Mouse (Mus musculus) macrophage (primary cell): ENCODE results near the gene Zfp467. TPM values are rescaled to one million over a fixed set of nuclear protein-coding genes. Genes with fewer than 3 reads are reported as not detected.

Source experiments
- H3K27ac ChIP-seq: fragments of 350-480 bp; formaldehyde crosslinking; 2 replicates; pipeline ENCODE4 v1.9.0; 2021
- H3K36me3 ChIP-seq: fragments of 350-480 bp; formaldehyde crosslinking; 2 replicates; pipeline ENCODE4 v1.9.0; 2021; ENCODE audit errors: inconsistent target
- H3K4me3 ChIP-seq: fragments of 350-480 bp; formaldehyde crosslinking; 2 replicates; pipeline ENCODE4 v1.9.0; 2021; ENCODE audit errors: inconsistent target
- H3K79me2 ChIP-seq: fragments of 350-480 bp; formaldehyde crosslinking; 2 replicates; pipeline ENCODE4 v1.9.0; 2021; ENCODE audit errors: inconsistent target
- WGBS: methylation state at CpG from one replicate; pipeline ENCODE4 v1.1.7; 2026; ENCODE audit warnings: inconsistent platforms; ENCODE audit not compliant: missing documents; 5-methylcytosine and 5-hydroxymethylcytosine counted together
- polyA plus RNA-seq: library from polyadenylated mRNA; stranded (reverse); fragments of 250-400 nt; gene quantifications from 3 replicates; pipeline ENCODE4 v1.2.4, GENCODE M21; 2018; ENCODE audit warnings: inconsistent platforms

Gene Zfp467
- polyA plus RNA-seq, 1 experiment from 2014 or later: 17.5 TPM

DNA sequence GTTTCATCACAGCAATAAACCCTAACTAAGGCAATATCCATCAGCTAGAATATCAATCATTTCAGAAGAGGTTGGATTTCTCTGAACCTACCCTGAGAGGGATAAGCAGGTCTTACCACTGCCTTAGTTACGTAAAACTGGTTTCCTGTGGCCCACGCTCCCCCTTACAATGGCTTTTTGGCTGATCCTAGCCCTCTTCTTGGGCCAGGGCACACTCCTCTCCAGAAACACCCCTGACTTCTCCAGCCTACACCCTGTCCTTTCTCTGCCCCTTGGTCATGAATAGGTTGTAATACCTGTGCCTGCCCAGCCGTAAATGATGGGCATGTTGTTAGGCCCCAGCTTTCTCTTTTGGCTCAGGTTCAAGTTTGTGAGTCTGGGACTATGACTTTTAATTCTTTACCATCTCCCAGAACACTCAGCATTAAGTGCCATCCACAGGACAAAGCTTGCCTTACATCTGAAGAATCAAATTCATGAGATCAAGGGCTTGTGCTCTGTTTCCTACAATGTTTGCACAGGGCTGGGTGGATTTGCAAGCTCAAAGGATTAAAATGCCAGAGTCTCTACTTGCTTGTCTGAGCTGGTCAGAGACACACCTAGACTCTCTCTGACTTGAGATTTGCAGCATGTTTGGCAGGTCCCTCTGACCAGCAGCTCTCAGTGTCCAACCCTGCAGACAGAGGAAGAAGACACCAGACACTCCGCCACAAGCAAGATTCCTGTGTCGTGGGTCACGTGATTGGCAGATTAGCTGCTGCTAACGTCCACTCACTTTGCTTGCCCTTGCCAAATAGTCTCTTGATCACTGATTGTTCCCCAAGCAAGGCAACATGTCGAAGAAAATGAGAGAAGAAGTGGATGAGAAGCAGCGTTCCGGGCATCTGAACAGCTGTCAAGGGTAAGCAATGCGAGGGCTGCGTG lies 12.5 kb downstream of the Zfp467 start:
- Histone ChIP-seq H3K27ac (no peak overlapping the region), H3K79me2 (no peaks in the 10 kb centered on the region), H3K36me3 (no peaks in the 10 kb centered on the region), H3K4me3 (no peak overlapping the region)
- WGBS: 54% methylated on average over 12 of the region's 12 CpGs

DNA sequence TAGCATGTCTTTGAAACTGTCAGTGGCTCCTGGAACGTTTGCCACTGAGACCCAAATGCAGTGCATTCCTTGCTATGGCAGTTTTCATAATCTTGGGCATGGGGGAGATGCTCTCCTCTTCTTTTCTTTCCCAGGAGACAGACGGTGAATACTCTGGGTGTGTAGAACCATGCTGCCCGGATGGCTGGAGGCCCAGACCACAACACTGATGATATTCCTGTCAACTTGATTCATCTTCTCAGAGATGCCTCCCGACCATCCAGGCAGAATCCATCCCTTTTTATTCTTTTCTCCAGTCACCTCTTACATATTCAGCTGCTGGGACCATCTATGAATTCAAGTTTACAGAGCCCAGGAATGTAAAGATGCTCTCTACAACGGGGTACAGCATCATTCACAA lies 14.9 kb downstream of the Zfp467 start:
- WGBS: 88% methylated on average over 5 of the region's 5 CpGs
- H3K27ac ChIP-seq: no peak overlapping the region
- no peak overlapping the region for H3K4me3 ChIP-seq
- no peaks in the 10 kb centered on the region for H3K79me2 ChIP-seq
- no peaks in the 10 kb centered on the region for H3K36me3 ChIP-seq

DNA sequence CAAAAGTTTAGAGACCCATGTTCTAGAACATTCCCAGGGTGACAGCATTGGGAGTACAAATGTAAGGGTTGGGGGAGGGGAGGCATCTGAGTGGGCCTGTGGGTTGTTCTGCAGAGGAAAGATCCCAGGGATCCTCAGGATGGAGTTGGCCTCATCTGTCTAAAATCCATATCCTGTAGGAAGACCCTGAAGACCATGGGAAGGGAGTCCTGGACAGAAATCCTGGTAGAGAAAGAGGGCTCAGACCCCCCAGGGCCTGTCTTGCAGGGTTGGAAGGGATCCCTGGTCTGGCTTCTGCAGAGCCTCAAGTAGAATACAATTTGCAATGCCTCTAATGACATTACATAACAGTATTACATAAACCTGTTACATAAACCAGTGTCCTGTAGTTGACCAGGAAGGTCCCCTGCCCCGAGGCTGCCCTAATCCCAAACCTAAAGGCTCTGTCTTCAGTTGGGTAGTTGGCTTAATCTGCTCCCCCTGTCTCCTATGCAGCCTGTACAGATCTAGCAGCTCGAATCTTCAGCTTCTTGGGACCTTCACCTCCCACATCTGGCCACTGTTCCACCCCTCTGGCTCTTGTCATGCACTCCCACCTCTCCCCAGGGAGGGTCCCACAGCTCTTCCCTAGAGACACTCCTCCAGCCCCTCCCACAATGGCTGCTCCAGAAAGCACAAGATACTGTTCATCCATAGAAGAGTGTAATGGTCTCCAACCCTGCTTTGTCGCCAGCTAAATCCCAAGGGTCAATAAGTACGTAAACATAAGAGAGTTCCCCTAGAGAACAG lies 16.7 kb downstream of the Zfp467 start:
- no peaks in the 10 kb centered on the region for H3K36me3 ChIP-seq
- H3K4me3 ChIP-seq: no peak overlapping the region
- no peak overlapping the region for H3K27ac ChIP-seq
- no peaks in the 10 kb centered on the region for H3K79me2 ChIP-seq
- 71% methylated on average over 4 of the region's 4 CpGs for WGBS

DNA sequence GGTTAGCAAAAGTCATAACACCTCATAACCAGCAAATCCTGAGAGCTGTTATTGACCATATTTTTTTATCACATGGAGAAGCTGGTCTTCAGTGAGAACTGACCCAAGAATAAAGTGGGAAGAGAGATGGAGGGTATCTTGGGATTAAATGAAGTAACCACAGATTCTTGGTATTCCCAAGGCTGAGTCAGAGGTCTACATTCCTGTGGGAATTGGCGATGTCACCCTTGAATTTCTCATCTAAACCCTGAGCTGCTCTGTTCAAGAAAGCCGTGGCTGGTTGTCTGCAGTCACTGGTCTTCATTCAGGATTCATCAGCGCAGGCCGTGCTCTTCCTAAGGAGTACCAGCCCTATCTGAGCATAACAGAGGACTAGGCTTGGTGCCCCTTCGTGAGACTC lies 18.7 kb downstream of the Zfp467 start:
- WGBS: 94% methylated on average over 5 of the region's 5 CpGs
- no peaks in the 10 kb centered on the region for H3K36me3 ChIP-seq
- H3K27ac ChIP-seq: no peak overlapping the region
- H3K79me2 ChIP-seq: no peaks in the 10 kb centered on the region
- no peak overlapping the region for H3K4me3 ChIP-seq

DNA sequence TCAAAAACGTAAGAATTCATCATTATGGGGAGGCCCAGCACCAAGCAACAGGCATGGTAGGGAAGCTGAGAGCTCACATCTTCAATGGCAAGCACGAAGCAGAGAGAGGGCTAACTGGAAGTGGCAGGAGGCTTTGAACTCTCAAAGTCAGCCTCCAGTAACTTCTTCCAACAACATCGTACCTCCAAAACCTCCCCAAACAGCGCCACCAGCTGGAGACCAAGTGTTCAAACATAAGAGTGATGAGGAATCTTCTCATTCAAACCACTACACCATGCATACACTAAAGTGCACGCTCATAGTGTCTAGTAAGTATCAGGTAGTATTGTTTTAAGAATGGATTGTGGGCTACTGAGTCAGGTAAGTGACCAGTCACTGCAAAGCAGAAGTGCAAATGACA lies 21.6 kb downstream of the Zfp467 start:
- H3K27ac ChIP-seq: no peak overlapping the region
- H3K79me2 ChIP-seq: no peaks in the 10 kb centered on the region
- 90% methylated on average over 5 of the region's 5 CpGs for WGBS
- no peaks in the 10 kb centered on the region for H3K36me3 ChIP-seq
- H3K4me3 ChIP-seq: no peak overlapping the region

DNA sequence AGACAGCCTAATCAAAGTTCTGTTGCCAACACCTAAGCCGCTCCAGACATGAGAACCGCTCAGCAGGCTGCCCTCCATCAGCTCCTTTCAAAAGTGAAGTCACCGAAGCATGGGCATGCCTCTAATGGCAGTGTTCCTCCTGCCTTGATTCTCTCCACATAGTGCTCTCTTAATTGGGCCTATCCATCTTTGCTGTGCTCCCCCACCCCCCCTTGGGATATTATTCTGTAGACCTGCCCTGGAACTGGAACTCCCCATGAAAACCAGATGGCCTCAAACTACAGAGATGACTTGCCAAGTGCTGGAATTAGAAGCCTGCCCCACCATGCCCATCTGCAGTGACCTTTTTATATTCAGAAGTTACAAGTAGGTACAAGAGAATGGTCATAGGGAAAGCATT lies 22.3 kb downstream of the Zfp467 start:
- Histone ChIP-seq H3K4me3 (no peak overlapping the region), H3K36me3 (no peaks in the 10 kb centered on the region), H3K27ac (no peak overlapping the region), H3K79me2 (no peaks in the 10 kb centered on the region)
- 97% methylated on average over 3 of the region's 3 CpGs for WGBS

DNA sequence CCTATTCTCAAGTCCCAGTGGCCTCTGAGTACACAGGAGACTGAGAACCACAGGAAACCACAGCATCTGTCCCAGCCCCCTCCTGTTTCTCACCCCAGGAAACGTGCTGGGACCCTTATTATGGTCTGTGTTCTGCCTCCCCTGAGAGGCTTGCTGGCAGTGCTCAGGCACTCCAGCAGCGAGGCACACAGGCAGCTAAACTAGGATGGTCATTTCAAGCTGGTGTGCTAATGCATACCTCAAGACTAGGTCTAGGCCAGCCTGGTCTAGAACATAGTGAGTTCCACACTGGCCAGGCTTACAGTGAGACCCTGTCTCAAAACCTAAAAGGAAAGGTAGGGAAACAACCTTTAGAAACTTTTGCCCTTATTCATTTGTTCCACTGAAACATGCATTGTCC lies 25.0 kb downstream of the Zfp467 start:
- no peak overlapping the region for H3K4me3 ChIP-seq
- H3K27ac ChIP-seq: no peak overlapping the region
- WGBS: 17% methylated on average over 2 of the region's 2 CpGs
- no peaks in the 10 kb centered on the region for H3K79me2 ChIP-seq
- no peaks in the 10 kb centered on the region for H3K36me3 ChIP-seq

DNA sequence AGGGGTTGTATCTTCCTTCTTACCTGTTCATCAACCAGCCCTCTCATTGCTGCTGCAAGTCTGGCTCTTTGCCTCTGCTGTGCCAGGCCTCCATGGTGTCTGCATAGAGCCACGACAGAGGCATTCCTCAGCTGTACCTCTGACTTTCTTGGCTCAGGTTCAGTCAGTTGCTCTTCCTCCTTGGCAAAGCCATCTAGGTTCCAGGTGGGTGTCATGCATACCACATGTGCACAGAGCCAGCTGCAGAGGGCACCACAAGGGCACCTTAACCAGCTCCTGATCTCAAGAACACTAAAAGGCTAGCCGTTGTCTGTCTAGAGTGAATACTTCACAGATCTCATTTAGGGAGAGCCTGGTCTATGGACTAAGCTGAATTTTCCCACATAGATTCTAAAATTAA lies 29.1 kb downstream of the Zfp467 start:
- Histone ChIP-seq H3K4me3 (no peak overlapping the region), H3K36me3 (no peaks in the 10 kb centered on the region), H3K79me2 (no peaks in the 10 kb centered on the region), H3K27ac (no peak overlapping the region)
- WGBS: 93% methylated on average over 2 of the region's 2 CpGs

DNA sequence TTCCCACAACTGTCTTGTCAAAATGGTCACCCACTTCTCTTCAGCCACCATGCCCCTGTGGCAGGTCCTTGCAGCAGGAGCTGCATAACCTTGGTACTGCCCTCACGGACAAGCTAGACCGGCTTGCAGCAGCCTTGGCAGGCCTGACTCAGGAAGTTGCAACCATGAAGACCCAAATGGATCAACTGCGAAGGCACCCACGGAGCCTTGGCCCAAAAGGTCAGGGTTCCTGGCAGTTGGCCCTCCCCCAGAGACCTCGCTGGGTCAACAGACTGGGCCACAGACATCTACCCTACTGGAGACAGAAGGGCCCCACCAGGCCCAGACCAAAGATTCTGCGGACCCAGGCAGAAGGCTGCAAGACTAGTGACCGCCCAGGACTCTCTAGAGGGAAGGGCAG lies 30.0 kb downstream of the Zfp467 start:
- Histone ChIP-seq H3K36me3 (no peaks in the 10 kb centered on the region), H3K79me2 (no peaks in the 10 kb centered on the region)
- WGBS: 94% methylated on average over 7 of the region's 7 CpGs

DNA sequence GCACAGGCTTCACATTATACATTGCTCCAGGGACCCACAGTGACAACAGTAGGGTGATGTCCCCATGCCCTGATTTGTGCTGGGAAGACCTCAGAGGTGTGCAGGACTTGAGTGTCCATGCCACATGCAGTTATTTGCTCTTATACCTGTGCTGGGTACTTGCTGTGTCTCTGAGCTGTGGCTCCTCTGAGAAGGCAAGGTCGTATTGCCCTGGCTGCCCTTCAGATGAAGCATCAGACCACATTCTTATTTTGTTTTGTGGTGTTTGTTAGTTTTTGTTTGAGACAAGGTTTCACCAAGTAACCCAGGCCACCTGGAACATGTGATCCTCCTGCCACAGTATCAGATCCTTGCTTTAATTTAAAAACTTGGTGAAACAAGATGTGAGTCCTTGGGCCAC lies 30.7 kb downstream of the Zfp467 start:
- WGBS: 78% methylated on average over 1 of the region's 1 CpGs
- Histone ChIP-seq H3K36me3 (no peaks in the 10 kb centered on the region), H3K79me2 (no peaks in the 10 kb centered on the region), H3K27ac (no peak overlapping the region), H3K4me3 (no peak overlapping the region)

More for the DNA sequence above, 30.0 kb downstream of the Zfp467 start:
- H3K27ac ChIP-seq: no peak overlapping the region
- no peak overlapping the region for H3K4me3 ChIP-seq

DNA sequence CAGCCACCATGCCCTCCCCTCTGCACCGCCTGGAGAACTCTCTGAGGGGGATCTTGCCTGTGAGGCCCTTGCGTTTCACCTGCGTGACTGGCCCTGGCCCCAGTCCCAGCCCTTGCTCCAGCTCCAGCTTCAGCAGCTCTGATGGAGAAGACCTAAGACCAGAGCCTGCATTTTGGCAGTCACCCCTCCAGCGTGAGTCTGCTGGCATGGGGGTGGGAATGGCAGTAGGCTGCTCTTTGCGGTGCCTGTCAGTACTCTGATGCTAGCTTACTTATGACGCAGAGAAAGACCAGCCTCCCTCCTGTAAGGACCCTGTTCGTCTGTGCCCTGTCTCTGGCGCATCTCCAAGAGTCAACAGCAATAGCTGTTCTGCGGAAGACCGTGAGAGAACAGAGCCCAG lies 32.5 kb downstream of the Zfp467 start:
- no peak overlapping the region for H3K27ac ChIP-seq
- H3K79me2 ChIP-seq: no peaks in the 10 kb centered on the region
- no peaks in the 10 kb centered on the region for H3K36me3 ChIP-seq
- no peak overlapping the region for H3K4me3 ChIP-seq
- 93% methylated on average over 10 of the region's 10 CpGs for WGBS

DNA sequence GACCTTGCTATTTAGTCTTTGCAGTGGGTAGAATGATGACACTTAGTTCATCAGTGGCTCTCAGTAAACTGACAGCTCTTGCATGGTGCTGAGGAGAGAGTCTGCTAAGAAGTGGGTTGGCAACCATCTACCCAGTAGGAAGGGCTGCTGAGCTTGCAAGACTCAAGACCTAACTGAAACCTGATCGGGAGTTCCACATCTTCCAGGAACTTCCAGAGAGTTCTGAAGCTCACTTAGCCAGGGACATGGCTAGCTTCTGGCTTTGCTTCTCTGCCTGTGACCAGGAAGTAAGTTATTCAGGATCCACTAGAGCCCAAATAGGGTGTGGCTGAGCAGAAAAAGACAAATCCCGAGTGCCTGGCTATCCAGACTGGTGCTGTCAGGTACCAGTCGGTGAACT lies 33.0 kb downstream of the Zfp467 start:
- WGBS: 90% methylated on average over 3 of the region's 3 CpGs
- Histone ChIP-seq H3K79me2 (no peaks in the 10 kb centered on the region), H3K36me3 (no peaks in the 10 kb centered on the region), H3K27ac (no peak overlapping the region), H3K4me3 (no peak overlapping the region)

DNA sequence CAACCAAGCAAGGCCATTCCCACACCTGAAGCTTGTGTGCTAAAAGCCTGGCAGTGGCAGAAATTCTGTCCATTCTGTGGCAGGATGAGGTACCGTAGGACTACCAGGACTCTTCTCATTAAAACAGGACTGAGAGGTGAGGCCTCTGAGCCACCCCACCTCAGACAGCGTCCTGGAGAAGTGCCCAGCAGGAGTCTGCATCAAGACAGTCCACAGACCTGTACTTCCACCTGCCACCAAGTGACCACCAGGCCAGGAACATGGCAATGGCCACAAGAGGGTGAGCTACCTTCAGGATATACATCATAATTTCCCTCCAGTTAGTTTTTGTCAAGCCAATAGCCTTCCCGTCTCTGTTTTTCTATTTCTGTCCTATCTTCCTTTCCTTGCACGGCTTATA lies 33.5 kb downstream of the Zfp467 start:
- no peaks in the 10 kb centered on the region for H3K36me3 ChIP-seq
- H3K27ac ChIP-seq: no peak overlapping the region
- H3K4me3 ChIP-seq: no peak overlapping the region
- H3K79me2 ChIP-seq: no peaks in the 10 kb centered on the region
- 100% methylated on average over 4 of the region's 4 CpGs for WGBS

DNA sequence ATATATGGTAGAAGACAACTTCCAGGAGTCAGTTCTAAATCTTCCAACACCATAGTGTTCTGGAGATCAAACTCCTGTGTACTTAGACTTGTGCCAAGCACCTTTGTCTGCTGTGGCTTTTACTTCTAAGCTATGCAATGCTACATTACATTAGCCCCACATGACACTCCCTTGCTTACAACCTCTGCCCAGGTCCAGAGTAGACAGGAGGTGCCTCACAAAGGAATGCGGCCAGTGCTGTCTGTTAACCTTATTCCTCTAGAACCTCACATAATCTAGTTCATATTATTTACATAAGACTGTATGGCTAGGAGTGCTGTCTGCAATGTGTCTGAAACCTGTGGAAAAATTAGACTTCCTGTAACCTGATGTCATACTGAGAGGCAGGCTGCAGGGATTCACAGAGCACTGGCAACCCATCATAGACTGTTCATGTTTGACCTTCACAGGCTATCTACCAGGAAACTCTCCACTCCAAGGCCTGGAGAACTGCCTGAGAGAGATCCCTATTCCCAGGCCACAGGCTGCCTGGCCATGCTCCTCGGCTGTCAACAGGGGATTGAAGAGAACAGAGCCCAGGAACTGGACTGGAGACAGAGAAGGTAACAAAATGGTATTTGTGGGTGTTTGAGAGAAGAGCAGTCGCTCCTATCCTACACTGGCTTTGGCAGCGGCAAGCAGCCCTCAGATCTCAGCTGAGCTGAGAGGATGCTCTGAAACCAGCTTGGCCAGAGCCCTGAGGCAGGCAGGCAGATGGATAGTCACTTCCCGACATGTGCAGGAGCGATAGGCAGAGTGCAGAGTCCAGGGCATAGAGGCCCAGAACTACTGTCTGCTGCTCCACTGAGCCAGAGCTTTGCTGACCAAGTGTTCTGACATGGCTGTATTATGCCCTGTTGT lies 34.2 kb downstream of the Zfp467 start:
- no peaks in the 10 kb centered on the region for H3K36me3 ChIP-seq
- H3K79me2 ChIP-seq: no peaks in the 10 kb centered on the region
- no peak overlapping the region for H3K27ac ChIP-seq
- WGBS: 95% methylated on average over 6 of the region's 6 CpGs
- no peak overlapping the region for H3K4me3 ChIP-seq
